Mouse (Mus musculus) hindbrain, embryonic 11.5 days (tissue): ENCODE measurements around the gene 4930550C14Rik. TPM values are rescaled to one million over a fixed set of nuclear protein-coding genes. Genes with fewer than 3 reads are reported as not detected.

Source experiments
- ATAC-seq: fragments of 200-750 bp; cut with Nextera tagmentation; 2 replicates; pipeline ENCODE4 v1.8.0; 2017; ENCODE audit warnings: mild to moderate bottlenecking, moderate TSS enrichment, moderate library complexity; ENCODE audit not compliant: low FRiP score
- DNase-seq: peaks from one replicate; pipeline ENCODE4 v3.0.0-alpha.2; 2015; ENCODE audit warnings: low spot score
- H3K27ac ChIP-seq: fragments of 300-500 bp; sonication (generic); 2 replicates; pipeline ENCODE4 v1.5.1; 2014; ENCODE audit warnings: mild to moderate bottlenecking, low read depth, low read length
- H3K27me3 ChIP-seq: fragments of 300-500 bp; sonication (generic); 2 replicates; pipeline ENCODE4 v1.6.1; 2014; ENCODE audit warnings: mild to moderate bottlenecking, low read length, moderate library complexity, mixed read lengths; ENCODE audit not compliant: control insufficient read depth, insufficient read depth
- H3K36me3 ChIP-seq: fragments of 300-500 bp; sonication (generic); 2 replicates; pipeline ENCODE4 v1.6.1; 2014; ENCODE audit warnings: mild to moderate bottlenecking, low read length, moderate library complexity, mixed read lengths; ENCODE audit not compliant: control insufficient read depth, insufficient read depth
- H3K4me1 ChIP-seq: fragments of 300-500 bp; sonication (generic); replicated peaks from 2 replicates; pipeline ENCODE4 v1.6.1; 2014; ENCODE audit warnings: low read length, mixed read lengths; ENCODE audit not compliant: control insufficient read depth, insufficient read depth
- H3K4me2 ChIP-seq: fragments of 300-500 bp; sonication (generic); replicated peaks from 2 replicates; pipeline ENCODE4 v1.6.1; 2014; ENCODE audit warnings: mild to moderate bottlenecking, low read depth, low read length
- H3K4me3 ChIP-seq: fragments of 300-500 bp; sonication (generic); 2 replicates; pipeline ENCODE4 v1.5.1; 2014; ENCODE audit warnings: low read depth, low read length
- H3K9ac ChIP-seq: fragments of 300-500 bp; sonication (generic); 2 replicates; pipeline ENCODE4 v1.6.1; 2014; ENCODE audit warnings: low read depth, low read length
- H3K9me3 ChIP-seq: fragments of 300-500 bp; sonication (generic); 2 replicates; pipeline ENCODE4 v1.6.1; 2016; ENCODE audit warnings: low read length; ENCODE audit not compliant: control insufficient read depth
- WGBS: fragments of 180-500 bp; shearing (Covaris S2); extraction: QIAGEN DNeasy Blood & Tissue Kit; methylation state at CpG from one replicate; pipeline ENCODE4 v1.1.7; 2014; 5-methylcytosine and 5-hydroxymethylcytosine counted together
- polyA plus RNA-seq: library from polyadenylated mRNA; unstranded; fragments of >200 nt; fragmentation: Nextera tagmentation; extraction: Ambion mirVana; gene quantifications from 2 replicates; pipeline ENCODE4 v1.2.1, GENCODE M21; 2014

4930550C14Rik gene
- polyA plus RNA-seq, 1 experiment from 2014 or later: 0.39 TPM

GRCm38 (mm10) chr9:53409427-53409826, 7.3 kb downstream of the 4930550C14Rik start:
- H3K36me3 ChIP-seq: no peaks in the 10 kb centered on the region
- WGBS: 95% methylated on average over 3 of the region's 3 CpGs
- H3K27ac ChIP-seq: no peak overlapping the region
- H3K4me2 ChIP-seq: no peak overlapping the region
- H3K4me3 ChIP-seq: no peak overlapping the region
- no peak for ATAC-seq
- no peaks in the 10 kb centered on the region for H3K9me3 ChIP-seq
- DNase-seq: no peak
- no peak overlapping the region for H3K9ac ChIP-seq
- no peaks in the 10 kb centered on the region for H3K4me1 ChIP-seq
- no peaks in the 10 kb centered on the region for H3K27me3 ChIP-seq

- Histone ChIP-seq H3K4me3 (no peak overlapping the region), H3K36me3 (no peaks in the 10 kb centered on the region), H3K27ac (no peak overlapping the region), H3K9me3 (no peaks in the 10 kb centered on the region), H3K4me1 (no peaks in the 10 kb centered on the region), H3K4me2 (no peak overlapping the region), H3K27me3 (no peaks in the 10 kb centered on the region), H3K9ac (no peak overlapping the region)
- 77% methylated on average over 9 of the region's 9 CpGs for WGBS
- ATAC-seq (no peak), DNase-seq (no peak)
Observed at GRCm38 (mm10) chr9:53422133-53422896, 20.2 kb downstream of the 4930550C14Rik start.

GRCm38 (mm10) chr9:53426726-53427125, 24.6 kb downstream of the 4930550C14Rik start:
- no peak overlapping the region for H3K27ac ChIP-seq
- no peaks in the 10 kb centered on the region for H3K4me1 ChIP-seq
- H3K27me3 ChIP-seq: no peaks in the 10 kb centered on the region
- H3K36me3 ChIP-seq: no peaks in the 10 kb centered on the region
- H3K4me2 ChIP-seq: no peak overlapping the region
- DNase-seq (no peak), ATAC-seq (no peak)
- WGBS: 86% methylated on average over 3 of the region's 3 CpGs
- H3K4me3 ChIP-seq: no peak overlapping the region
- no peak overlapping the region for H3K9ac ChIP-seq
- H3K9me3 ChIP-seq: no peaks in the 10 kb centered on the region

GRCm38 (mm10) chr9:53427638-53428037, 25.5 kb downstream of the 4930550C14Rik start:
- Histone ChIP-seq H3K4me3 (no peak overlapping the region), H3K27me3 (no peaks in the 10 kb centered on the region), H3K27ac (no peak overlapping the region), H3K9me3 (no peaks in the 10 kb centered on the region), H3K4me2 (no peak overlapping the region), H3K9ac (no peak overlapping the region), H3K36me3 (no peaks in the 10 kb centered on the region), H3K4me1 (no peaks in the 10 kb centered on the region)
- DNase-seq: no peak
- ATAC-seq: no peak
- 84% methylated on average over 3 of the region's 3 CpGs for WGBS

GRCm38 (mm10) chr9:53435830-53436570, 33.9 kb downstream of the 4930550C14Rik start:
- Histone ChIP-seq H3K4me1 (no peaks in the 10 kb centered on the region), H3K9me3 (no peaks in the 10 kb centered on the region), H3K4me2 (no peak overlapping the region), H3K4me3 (no peak overlapping the region), H3K9ac (no peak overlapping the region), H3K27me3 (no peaks in the 10 kb centered on the region), H3K36me3 (no peaks in the 10 kb centered on the region), H3K27ac (no peak overlapping the region)
- DNase-seq (no peak), ATAC-seq (no peak)
- 91% methylated on average over 14 of the region's 14 CpGs for WGBS

- no peak for ATAC-seq
- no peak for DNase-seq
- Histone ChIP-seq H3K36me3 (no peaks in the 10 kb centered on the region), H3K4me3 (no peak overlapping the region), H3K4me1 (no peaks in the 10 kb centered on the region), H3K9me3 (no peaks in the 10 kb centered on the region), H3K27me3 (no peaks in the 10 kb centered on the region), H3K27ac (no peak overlapping the region), H3K4me2 (no peak overlapping the region), H3K9ac (no peak overlapping the region)
- WGBS: 90% methylated on average over 1 of the region's 1 CpGs
Observed at GRCm38 (mm10) chr9:53450609-53451008, 48.5 kb downstream of the 4930550C14Rik start.

GRCm38 (mm10) chr9:53452038-53452437, 49.9 kb downstream of the 4930550C14Rik start:
- 97% methylated on average over 2 of the region's 2 CpGs for WGBS
- no peak for ATAC-seq
- no peak for DNase-seq
- H3K36me3 ChIP-seq: no peaks in the 10 kb centered on the region
- no peaks in the 10 kb centered on the region for H3K9me3 ChIP-seq
- no peak overlapping the region for H3K4me3 ChIP-seq
- no peak overlapping the region for H3K4me2 ChIP-seq
- no peak overlapping the region for H3K9ac ChIP-seq
- H3K27me3 ChIP-seq: no peaks in the 10 kb centered on the region
- H3K4me1 ChIP-seq: no peaks in the 10 kb centered on the region
- no peak overlapping the region for H3K27ac ChIP-seq

GRCm38 (mm10) chr9:53472806-53473518, 70.8 kb downstream of the 4930550C14Rik start:
- no peaks in the 10 kb centered on the region for H3K27me3 ChIP-seq
- WGBS: 93% methylated on average over 9 of the region's 9 CpGs
- no peak overlapping the region for H3K4me3 ChIP-seq
- no peaks in the 10 kb centered on the region for H3K36me3 ChIP-seq
- ATAC-seq: no peak
- DNase-seq: no peak
- H3K9me3 ChIP-seq: no peaks in the 10 kb centered on the region
- no peak overlapping the region for H3K9ac ChIP-seq
- no peak overlapping the region for H3K4me2 ChIP-seq
- H3K27ac ChIP-seq: no peak overlapping the region
- H3K4me1 ChIP-seq: no peaks in the 10 kb centered on the region
